Mouse (Mus musculus) forebrain, embryonic 15.5 days (tissue): Measurements from ENCODE around the gene Iqcm. TPM values are rescaled to one million over a fixed set of nuclear protein-coding genes. Genes with fewer than 3 reads are reported as not detected.
A peak's percentile ranks its signal among the peaks of the same experiment; 100 is the strongest.

Experiments
- ATAC-seq: fragments of 200-750 bp; cut with Nextera tagmentation; replicated peaks from 2 replicates; pipeline ENCODE4 v1.8.0; 2017; ENCODE audit warnings: mild to moderate bottlenecking, moderate TSS enrichment, moderate library complexity
- H3K27ac ChIP-seq: fragments of 300-500 bp; sonication (generic); replicated peaks from 2 replicates; pipeline ENCODE4 v1.5.1; 2015; ENCODE audit warnings: mild to moderate bottlenecking, inconsistent platforms
- H3K27me3 ChIP-seq: fragments of 300-500 bp; sonication (generic); 2 replicates; pipeline ENCODE4 v1.6.1; 2015; ENCODE audit warnings: inconsistent platforms
- H3K36me3 ChIP-seq: fragments of 300-500 bp; sonication (generic); 2 replicates; pipeline ENCODE4 v1.6.1; 2015; ENCODE audit warnings: mild to moderate bottlenecking, inconsistent platforms
- H3K4me1 ChIP-seq: fragments of 300-500 bp; sonication (generic); 2 replicates; pipeline ENCODE4 v1.6.1; 2015; ENCODE audit warnings: inconsistent platforms
- H3K4me2 ChIP-seq: fragments of 300-500 bp; sonication (generic); replicated peaks from 2 replicates; pipeline ENCODE4 v1.6.1; 2015; ENCODE audit warnings: mild to moderate bottlenecking, inconsistent platforms
- H3K4me3 ChIP-seq: fragments of 300-500 bp; sonication (generic); 2 replicates; pipeline ENCODE4 v1.5.1; 2015; ENCODE audit warnings: mild to moderate bottlenecking, inconsistent platforms
- H3K9ac ChIP-seq: fragments of 300-500 bp; sonication (generic); replicated peaks from 2 replicates; pipeline ENCODE4 v1.6.1; 2015; ENCODE audit warnings: mild to moderate bottlenecking, inconsistent platforms
- H3K9me3 ChIP-seq: fragments of 300-500 bp; sonication (generic); 2 replicates; pipeline ENCODE4 v1.6.1; 2016; ENCODE audit warnings: inconsistent platforms
- WGBS: fragments of 180-500 bp; shearing (Covaris S2); methylation state at CpG from one replicate; pipeline ENCODE4 v1.1.7; 2015; ENCODE audit warnings: mixed read lengths; 5-methylcytosine and 5-hydroxymethylcytosine counted together
- polyA plus RNA-seq: library from polyadenylated mRNA; unstranded; fragments of >200 nt; fragmentation: Nextera tagmentation; extraction: Ambion mirVana; gene quantifications from 2 replicates; pipeline ENCODE4 v1.2.1, GENCODE M21; 2015

The Iqcm gene
- polyA plus RNA-seq, 1 experiment from 2014 or later: not detected

DNA sequence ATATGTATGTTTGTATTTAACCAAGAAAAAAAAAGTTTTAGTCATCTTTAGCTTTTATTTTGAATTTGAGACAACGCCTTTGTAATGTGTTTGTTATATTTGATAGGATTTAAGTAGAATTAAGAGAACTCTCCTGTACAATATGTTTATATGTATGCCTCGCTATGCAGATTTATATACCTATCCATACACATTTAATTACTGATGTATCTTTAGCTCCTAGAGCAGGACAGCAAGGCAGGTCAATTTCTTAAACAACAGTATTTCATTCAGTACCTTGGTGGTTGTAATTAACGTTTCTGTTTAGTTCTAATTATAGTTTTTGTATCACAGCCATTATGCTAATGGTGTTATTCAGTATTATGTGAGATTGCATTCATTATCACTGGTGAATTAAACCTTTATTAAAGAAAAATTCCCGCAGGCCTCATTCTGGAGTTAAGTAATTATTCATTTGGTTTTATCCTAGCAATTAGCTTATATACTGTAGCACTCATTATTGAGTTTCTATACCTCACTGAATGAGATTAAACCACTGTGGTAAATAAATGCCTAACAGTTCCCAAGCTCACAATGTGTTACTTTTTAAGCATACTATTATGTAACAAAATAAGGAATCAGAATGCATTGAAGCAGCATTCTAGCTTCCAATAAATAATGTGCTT, 380.1 kb downstream of the Iqcm start:
- Histone ChIP-seq H3K27me3 (peaks cover 61% of the 10 kb centered on the region), H3K36me3 (no peaks in the 10 kb centered on the region), H3K4me2 (no peak overlapping the region), H3K4me1 (no peaks in the 10 kb centered on the region), H3K27ac (no peak overlapping the region), H3K4me3 (no peak overlapping the region), H3K9ac (no peak overlapping the region), H3K9me3 (no peaks in the 10 kb centered on the region)
- ATAC-seq: peak; percentile 85
- 27% methylated on average over 4 of the region's 4 CpGs for WGBS

DNA sequence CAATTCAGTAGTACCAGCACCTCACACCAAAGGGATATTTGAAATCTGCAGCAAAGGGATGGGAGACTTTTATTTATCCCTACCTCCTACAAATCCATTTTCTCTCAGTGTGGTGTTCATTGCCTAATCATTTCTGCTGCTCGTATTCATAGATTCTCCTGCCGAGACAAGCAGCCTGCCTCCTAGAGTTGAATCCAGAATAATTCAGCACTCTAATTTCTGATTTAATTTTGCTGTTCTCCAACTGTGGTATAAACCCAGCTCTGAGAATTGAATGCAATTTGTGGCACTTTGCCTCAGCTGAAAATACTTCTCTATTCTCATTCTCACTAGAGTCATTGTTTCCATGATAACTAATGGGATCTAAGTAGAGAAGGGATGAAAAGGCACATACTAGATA, 386.8 kb downstream of the Iqcm start:
- Histone ChIP-seq H3K4me3 (no peak overlapping the region), H3K9ac (no peak overlapping the region), H3K4me1 (no peaks in the 10 kb centered on the region), H3K36me3 (no peaks in the 10 kb centered on the region), H3K27me3 (peaks cover 39% of the 10 kb centered on the region), H3K27ac (no peak overlapping the region), H3K9me3 (no peaks in the 10 kb centered on the region), H3K4me2 (no peak overlapping the region)
- WGBS: 66% methylated on average over 2 of the region's 2 CpGs
- ATAC-seq: no peak

DNA sequence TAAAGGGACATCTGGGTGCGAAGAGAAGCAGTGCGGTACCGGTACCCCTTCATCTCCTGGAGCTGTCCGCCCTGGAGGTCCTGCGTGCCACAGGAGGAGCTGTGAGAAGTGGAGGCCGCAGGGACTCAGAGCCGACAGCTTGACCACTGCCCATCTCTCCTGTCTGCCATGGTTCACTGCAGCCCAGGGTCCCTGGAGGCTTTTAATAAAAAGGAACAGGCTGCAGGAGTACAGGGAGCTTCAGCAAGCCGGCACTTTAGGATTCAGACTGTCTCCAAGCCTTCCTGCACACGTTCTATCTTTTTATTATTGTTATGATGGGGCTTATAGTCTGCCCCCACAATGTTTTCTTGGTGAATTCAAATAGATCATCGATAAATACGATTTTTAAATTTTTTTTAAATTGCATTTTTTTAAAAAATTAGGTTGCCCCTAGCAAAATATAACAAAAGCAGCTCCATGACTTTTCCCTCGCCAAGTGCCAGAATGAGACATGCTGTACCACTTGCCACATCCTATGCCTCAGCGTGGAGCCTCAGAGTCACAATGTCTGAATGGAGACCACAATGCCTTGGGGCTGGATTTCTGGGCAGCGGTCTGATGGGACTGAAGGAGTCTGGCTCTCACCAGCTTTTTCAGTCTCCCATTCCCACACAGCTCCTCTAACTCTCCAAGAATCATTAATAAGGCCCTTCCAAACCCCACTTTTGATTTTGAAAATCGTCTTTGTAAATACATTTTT, 469.3 kb downstream of the Iqcm start:
- Histone ChIP-seq H3K4me1 (no peaks in the 10 kb centered on the region), H3K4me3 (no peak overlapping the region), H3K9ac (no peak overlapping the region), H3K36me3 (no peaks in the 10 kb centered on the region), H3K4me2 (no peak overlapping the region), H3K27me3 (no peaks in the 10 kb centered on the region), H3K27ac (no peak overlapping the region), H3K9me3 (no peaks in the 10 kb centered on the region)
- WGBS: 73% methylated on average over 15 of the region's 15 CpGs
- ATAC-seq: no peak

DNA sequence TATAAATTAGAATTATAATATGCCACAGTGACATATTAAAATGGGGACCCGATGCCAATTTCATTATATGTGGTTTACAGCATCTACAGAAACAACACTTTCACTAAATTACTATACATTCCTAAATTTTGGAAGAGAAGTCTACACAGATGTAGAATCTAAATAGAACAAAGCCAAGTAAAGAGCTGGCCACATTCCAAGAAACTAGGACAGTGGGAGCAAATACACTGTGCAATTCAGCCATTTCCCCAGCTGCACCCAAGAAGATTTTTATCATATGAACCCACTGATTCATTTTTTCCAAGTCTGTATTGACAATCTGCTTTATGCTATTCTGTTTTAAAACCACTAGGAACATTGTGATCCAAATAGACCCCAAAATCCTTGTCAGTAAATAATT, 500.7 kb downstream of the Iqcm start:
- no peak overlapping the region for H3K4me2 ChIP-seq
- no peaks in the 10 kb centered on the region for H3K4me1 ChIP-seq
- 65% methylated on average over 1 of the region's 1 CpGs for WGBS
- no peak overlapping the region for H3K9ac ChIP-seq
- no peaks in the 10 kb centered on the region for H3K27me3 ChIP-seq
- H3K27ac ChIP-seq: no peak overlapping the region
- no peaks in the 10 kb centered on the region for H3K36me3 ChIP-seq
- H3K9me3 ChIP-seq: no peaks in the 10 kb centered on the region
- no peak for ATAC-seq
- H3K4me3 ChIP-seq: no peak overlapping the region

DNA sequence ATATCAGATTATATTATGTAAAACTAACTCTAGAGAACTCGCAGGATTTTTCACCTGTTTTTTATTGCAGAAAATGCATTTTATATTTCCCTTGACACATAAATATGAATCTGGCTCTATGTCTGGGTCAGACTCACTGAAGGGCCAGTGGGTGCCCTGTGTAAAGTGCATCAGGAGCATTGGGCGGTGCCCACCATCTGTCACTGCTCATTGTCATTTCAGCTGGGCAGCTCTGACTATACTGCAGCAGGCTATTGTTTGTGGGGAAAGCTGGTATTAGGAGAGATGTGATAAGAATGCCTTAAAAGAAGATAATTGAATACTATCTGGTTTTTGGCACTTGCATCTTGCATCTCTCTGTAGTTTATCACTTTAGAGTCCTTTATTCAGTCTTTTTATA, 507.5 kb downstream of the Iqcm start:
- Histone ChIP-seq H3K27me3 (no peaks in the 10 kb centered on the region), H3K9ac (no peak overlapping the region), H3K4me3 (no peak overlapping the region), H3K4me2 (no peak overlapping the region), H3K36me3 (no peaks in the 10 kb centered on the region), H3K9me3 (no peaks in the 10 kb centered on the region), H3K4me1 (no peaks in the 10 kb centered on the region), H3K27ac (no peak overlapping the region)
- no peak for ATAC-seq
- WGBS: 85% methylated on average over 2 of the region's 2 CpGs

DNA sequence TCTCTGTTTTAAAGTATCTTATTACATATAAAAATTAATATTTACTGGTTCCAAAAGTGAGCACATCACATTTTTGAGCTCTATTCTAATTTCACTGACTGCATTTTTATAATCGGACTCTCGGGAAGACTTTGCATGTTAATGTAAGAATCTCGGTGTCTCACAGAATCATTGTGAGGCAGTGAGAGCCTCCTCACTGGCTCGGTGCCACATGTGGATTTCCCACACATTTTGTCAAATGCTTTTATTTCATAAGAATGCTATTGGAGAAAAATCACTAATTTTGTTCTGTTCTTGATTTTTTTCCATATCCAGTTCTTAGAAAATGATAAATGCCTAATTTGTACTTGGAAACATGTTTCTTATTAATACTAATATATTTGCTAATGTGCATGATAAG, 570.0 kb downstream of the Iqcm start:
- Histone ChIP-seq H3K9ac (no peak overlapping the region), H3K4me2 (no peak overlapping the region), H3K27me3 (no peaks in the 10 kb centered on the region), H3K4me3 (no peak overlapping the region), H3K27ac (no peak overlapping the region), H3K36me3 (no peaks in the 10 kb centered on the region), H3K9me3 (no peaks in the 10 kb centered on the region), H3K4me1 (no peaks in the 10 kb centered on the region)
- WGBS: 74% methylated on average over 4 of the region's 4 CpGs
- no peak for ATAC-seq

Other genes with a start within 250 kb of the Iqcm start
- 0.80 and 1.4 TPM in 2 replicates for gene Rasd2, start 234.8 kb upstream of the Iqcm start, polyA plus RNA-seq
- gene Gm10358, start 42.1 kb upstream of the Iqcm start, polyA plus RNA-seq: not detected in 2 replicates